Mouse (Mus musculus) intestine, embryonic 16.5 days (tissue): ENCODE measurements around the gene Cnot2. TPM values are rescaled to one million over a fixed set of nuclear protein-coding genes. Genes with fewer than 3 reads are reported as not detected.
"Not testable (repeated sequence)": the region's sequence is repeated elsewhere in the genome, so short reads cannot be mapped to it uniquely, and the experiment has no call there.

Experiments used
- ATAC-seq: fragments of 200-750 bp; cut with Nextera tagmentation; 2 replicates; pipeline ENCODE4 v1.8.0; 2017; ENCODE audit warnings: moderate TSS enrichment, moderate library complexity
- H3K27ac ChIP-seq: fragments of 300-500 bp; sonication (generic); 2 replicates; pipeline ENCODE4 v1.5.1; 2014; ENCODE audit warnings: mild to moderate bottlenecking, low read length
- H3K27me3 ChIP-seq: fragments of 300-500 bp; sonication (generic); replicated peaks from 2 replicates; pipeline ENCODE4 v1.6.1; 2014; ENCODE audit warnings: low read length, control low read depth, mixed read lengths; ENCODE audit not compliant: control insufficient read depth, insufficient read depth
- H3K36me3 ChIP-seq: fragments of 300-500 bp; sonication (generic); 2 replicates; pipeline ENCODE4 v1.6.1; 2014; ENCODE audit warnings: low read length, control low read depth; ENCODE audit not compliant: control insufficient read depth, insufficient read depth
- H3K4me1 ChIP-seq: fragments of 300-500 bp; sonication (generic); 2 replicates; pipeline ENCODE4 v1.6.1; 2014; ENCODE audit warnings: low read length, control low read depth, mixed read lengths; ENCODE audit not compliant: control insufficient read depth, insufficient read depth
- H3K4me2 ChIP-seq: fragments of 300-500 bp; sonication (generic); 2 replicates; pipeline ENCODE4 v1.6.1; 2014; ENCODE audit warnings: low read depth, low read length, control low read depth
- H3K4me3 ChIP-seq: fragments of 300-500 bp; sonication (generic); 2 replicates; pipeline ENCODE4 v1.5.1; 2014; ENCODE audit warnings: mild to moderate bottlenecking, low read length
- H3K9ac ChIP-seq: fragments of 300-500 bp; sonication (generic); 2 replicates; pipeline ENCODE4 v1.6.1; 2014; ENCODE audit warnings: low read depth, low read length
- H3K9me3 ChIP-seq: fragments of 300-500 bp; sonication (generic); 2 replicates; pipeline ENCODE4 v1.6.1; 2016; ENCODE audit warnings: low read length, control low read depth; ENCODE audit not compliant: control insufficient read depth
- WGBS: fragments of 180-500 bp; shearing (Covaris S2); extraction: QIAGEN DNeasy Blood & Tissue Kit; methylation state at CpG from one replicate; pipeline ENCODE4 v1.1.7; 2014; 5-methylcytosine and 5-hydroxymethylcytosine counted together
- polyA plus RNA-seq: library from polyadenylated mRNA; unstranded; fragments of >200 nt; fragmentation: Nextera tagmentation; extraction: Ambion mirVana; gene quantifications from 2 replicates; pipeline ENCODE4 v1.2.1, GENCODE M21; 2015

The Cnot2 gene
- polyA plus RNA-seq: 69.0 and 74.8 TPM in 2 replicates

GRCm38 (mm10) chr10:116581369-116581718, at the start of gene Cnot2:
Gene Cnot2 (minus strand): TSS chr10:116581511.
- Histone ChIP-seq H3K9ac (peak within 1 kb of the TSS; percentile 95), H3K4me3 (peak within 1 kb of the TSS; percentile 95), H3K27ac (peak within 1 kb of the TSS; percentile 98), H3K4me2 (peak within 1 kb of the TSS; percentile 71), H3K4me1 (peaks cover 4% of the 10 kb centered on the region; the same call in 1 of the 2 replicates), H3K36me3 (no peaks in the 10 kb centered on the region), H3K9me3 (no peaks in the 10 kb centered on the region), H3K27me3 (no peaks in the 10 kb centered on the region)
- ATAC-seq: peak; percentile 92
- WGBS: under 1% methylated on average over 47 of the region's 47 CpGs

- Histone ChIP-seq H3K4me2 (no peak overlapping the region), H3K4me1 (no peaks in the 10 kb centered on the region), H3K27me3 (no peaks in the 10 kb centered on the region), H3K27ac (no peak overlapping the region), H3K4me3 (no peak overlapping the region), H3K9me3 (no peaks in the 10 kb centered on the region), H3K36me3 (no peaks in the 10 kb centered on the region), H3K9ac (no peak overlapping the region)
- ATAC-seq: no peak
- 83% methylated on average over 5 of the region's 5 CpGs for WGBS
Observed at GRCm38 (mm10) chr10:116628926-116629325, 47.6 kb upstream of the Cnot2 start.

- peaks cover 9% of the 10 kb centered on the region; the same call in 1 of the 2 replicates for H3K9me3 ChIP-seq
- no peak for ATAC-seq
- no peak overlapping the region for H3K4me2 ChIP-seq
- H3K27me3 ChIP-seq: no peaks in the 10 kb centered on the region
- no peaks in the 10 kb centered on the region for H3K36me3 ChIP-seq
- H3K9ac ChIP-seq: no peak overlapping the region
- no peaks in the 10 kb centered on the region for H3K4me1 ChIP-seq
- no peak overlapping the region for H3K4me3 ChIP-seq
- no peak overlapping the region for H3K27ac ChIP-seq
- WGBS: 80% methylated on average over 1 of the region's 1 CpGs
Observed at GRCm38 (mm10) chr10:116626009-116626408, 44.7 kb upstream of the Cnot2 start.

- ATAC-seq, H3K36me3 ChIP-seq, H3K27ac ChIP-seq, H3K27me3 ChIP-seq, H3K4me1 ChIP-seq, H3K4me3 ChIP-seq, H3K9me3 ChIP-seq, H3K4me2 ChIP-seq, H3K9ac ChIP-seq: not testable (repeated sequence)
- WGBS: 89% methylated on average over 8 of the region's 10 CpGs
Observed at GRCm38 (mm10) chr10:116613250-116613649, 31.9 kb upstream of the Cnot2 start.

GRCm38 (mm10) chr10:116604905-116605162, 23.5 kb upstream of the Cnot2 start:
- WGBS: 96% methylated on average over 4 of the region's 4 CpGs
- no peak overlapping the region for H3K4me3 ChIP-seq
- no peaks in the 10 kb centered on the region for H3K9me3 ChIP-seq
- H3K4me2 ChIP-seq: no peak overlapping the region
- no peaks in the 10 kb centered on the region for H3K36me3 ChIP-seq
- no peaks in the 10 kb centered on the region for H3K27me3 ChIP-seq
- H3K27ac ChIP-seq: no peak overlapping the region
- no peaks in the 10 kb centered on the region for H3K4me1 ChIP-seq
- ATAC-seq: no peak
- no peak overlapping the region for H3K9ac ChIP-seq

GRCm38 (mm10) chr10:116604081-116604904, 23.0 kb upstream of the Cnot2 start:
- no peak for ATAC-seq
- no peak overlapping the region for H3K9ac ChIP-seq
- H3K4me2 ChIP-seq: no peak overlapping the region
- no peaks in the 10 kb centered on the region for H3K27me3 ChIP-seq
- H3K27ac ChIP-seq: no peak overlapping the region
- 86% methylated on average over 6 of the region's 6 CpGs for whole genome bisulfite sequencing
- H3K36me3 ChIP-seq: no peaks in the 10 kb centered on the region
- H3K4me1 ChIP-seq: no peaks in the 10 kb centered on the region
- no peaks in the 10 kb centered on the region for H3K9me3 ChIP-seq
- no peak overlapping the region for H3K4me3 ChIP-seq

GRCm38 (mm10) chr10:116599056-116599850, 17.9 kb upstream of the Cnot2 start:
- Histone ChIP-seq H3K4me3 (no peak overlapping the region), H3K27ac (no peak overlapping the region), H3K9me3 (no peaks in the 10 kb centered on the region), H3K27me3 (no peaks in the 10 kb centered on the region), H3K9ac (no peak overlapping the region), H3K36me3 (no peaks in the 10 kb centered on the region), H3K4me1 (no peaks in the 10 kb centered on the region), H3K4me2 (no peak overlapping the region)
- 85% methylated on average over 14 of the region's 14 CpGs for WGBS
- no peak for ATAC-seq

- H3K4me3 ChIP-seq: no peak overlapping the region
- peak overlapping the region; percentile 71; the same call in 1 of the 2 replicates for H3K4me2 ChIP-seq
- H3K36me3 ChIP-seq: no peaks in the 10 kb centered on the region
- no peak overlapping the region for H3K9ac ChIP-seq
- H3K4me1 ChIP-seq: peaks cover 2% of the 10 kb centered on the region; the same call in 1 of the 2 replicates
- H3K27ac ChIP-seq: no peak overlapping the region
- no peak for ATAC-seq
- WGBS: 33% methylated on average over 6 of the region's 6 CpGs
- H3K27me3 ChIP-seq: no peaks in the 10 kb centered on the region
- H3K9me3 ChIP-seq: no peaks in the 10 kb centered on the region
Observed at GRCm38 (mm10) chr10:116582738-116583137, 1.4 kb upstream of the Cnot2 start.

GRCm38 (mm10) chr10:116581719-116582481, 589 bp upstream of the Cnot2 start:
- Histone ChIP-seq H3K4me1 (peaks cover 2% of the 10 kb centered on the region; the same call in 1 of the 2 replicates), H3K4me2 (peak overlapping the region; percentile 71), H3K36me3 (no peaks in the 10 kb centered on the region), H3K4me3 (peak overlapping the region; percentile 95), H3K27ac (peak overlapping the region; percentile 98), H3K9me3 (no peaks in the 10 kb centered on the region), H3K9ac (peak overlapping the region; percentile 95), H3K27me3 (no peaks in the 10 kb centered on the region)
- WGBS: under 1% methylated on average over 66 of the region's 67 CpGs
- ATAC-seq: peak; percentile 80
